Mouse (Mus musculus): ENCODE results near the gene Arl6.

- no peak for TF ChIP-seq CTCF (IDR thresholded peaks at IDR 0.05; ENCODE audit: control insufficient read depth, insufficient read depth, low read length)
- TF ChIP-seq POLR2A (IDR thresholded peaks at IDR 0.05; ENCODE audit: borderline replicate concordance, control insufficient read depth, low read depth, low read length) = no peak
Measured at GRCm38 (mm10) chr16:59586911-59587310, 52.3 kb downstream of the Arl6 start.
